Mouse (Mus musculus) bone marrow, adult 2 months (tissue): ENCODE data around the gene Tspan5.

Experiments used
- CTCF ChIP-seq: fragments of 200-500 bp; IDR thresholded peaks from 2 replicates; pipeline ENCODE4 v1.5.1; 2011; ENCODE audit warnings: low read length, control low read depth; ENCODE audit not compliant: control insufficient read depth, insufficient read depth
- POLR2A ChIP-seq: fragments of 200-500 bp; IDR thresholded peaks from 2 replicates; pipeline ENCODE4 v1.6.1; 2011; ENCODE audit warnings: low read depth, mild to moderate bottlenecking, control low read depth, low read length, borderline replicate concordance; ENCODE audit not compliant: control insufficient read depth

DNA sequence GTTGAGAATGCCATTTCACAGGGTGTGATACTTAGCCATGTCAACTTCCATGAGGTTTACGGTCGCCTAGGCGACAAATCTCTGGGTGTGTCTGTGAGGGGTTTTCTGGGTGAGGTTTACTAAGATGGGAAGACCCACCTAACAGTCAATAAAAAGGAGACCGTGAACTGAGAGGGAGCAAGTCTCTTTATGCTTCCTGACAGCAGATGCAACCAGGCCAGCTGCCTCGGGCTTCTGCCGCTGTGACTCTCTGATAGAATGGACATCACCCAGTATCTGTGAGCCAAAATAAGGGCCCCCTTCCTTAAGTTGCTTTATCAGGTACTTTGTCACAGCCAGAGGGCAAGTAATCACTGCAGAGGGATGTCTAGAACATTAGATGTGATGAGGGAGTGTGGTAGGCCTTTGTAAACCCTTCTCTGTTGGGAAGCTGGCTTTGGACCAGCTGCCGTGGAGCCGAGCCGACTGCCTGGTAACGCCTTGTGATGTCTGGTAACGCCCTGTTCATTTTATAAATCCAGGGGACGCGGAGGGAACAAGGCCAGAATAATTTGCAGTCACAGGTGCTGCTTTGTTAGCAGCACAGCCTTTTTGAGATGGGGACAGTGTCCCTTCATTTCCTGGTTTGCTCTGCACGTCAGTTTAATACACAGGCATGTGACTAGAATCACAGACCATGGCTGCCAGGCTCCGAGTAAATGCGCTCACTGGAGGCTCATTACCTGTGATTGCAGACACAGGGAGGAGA lies 58.8 kb downstream of the Tspan5 start:
- TF ChIP-seq CTCF (no peak), POLR2A (no peak)
